Mouse (Mus musculus) embryonic facial prominence, embryonic 15.5 days (tissue): ENCODE measurements around the gene Oxa1l. TPM values are rescaled to one million over a fixed set of nuclear protein-coding genes. Genes with fewer than 3 reads are reported as not detected.

Experiments
- ATAC-seq: fragments of 200-750 bp; cut with Nextera tagmentation; 2 replicates; pipeline ENCODE4 v1.8.0; 2017; ENCODE audit warnings: low read depth, moderate TSS enrichment; ENCODE audit not compliant: insufficient number of reproducible peaks, low FRiP score, low TSS enrichment
- H3K27ac ChIP-seq: fragments of 300-500 bp; sonication (generic); replicated peaks from 2 replicates; pipeline ENCODE4 v1.5.1; 2015; ENCODE audit warnings: mild to moderate bottlenecking, inconsistent platforms
- H3K27me3 ChIP-seq: fragments of 300-500 bp; sonication (generic); 2 replicates; pipeline ENCODE4 v1.6.1; 2015; ENCODE audit warnings: inconsistent platforms
- H3K36me3 ChIP-seq: fragments of 300-500 bp; sonication (generic); 2 replicates; pipeline ENCODE4 v1.6.1; 2015; ENCODE audit warnings: mild to moderate bottlenecking, inconsistent platforms
- H3K4me1 ChIP-seq: fragments of 300-500 bp; sonication (generic); 2 replicates; pipeline ENCODE4 v1.6.1; 2015; ENCODE audit warnings: inconsistent platforms
- H3K4me2 ChIP-seq: fragments of 300-500 bp; sonication (generic); replicated peaks from 2 replicates; pipeline ENCODE4 v1.6.1; 2015; ENCODE audit warnings: mild to moderate bottlenecking, inconsistent platforms
- H3K4me3 ChIP-seq: fragments of 300-500 bp; sonication (generic); replicated peaks from 2 replicates; pipeline ENCODE4 v1.5.1; 2015; ENCODE audit warnings: mild to moderate bottlenecking, inconsistent platforms
- H3K9ac ChIP-seq: fragments of 300-500 bp; sonication (generic); 2 replicates; pipeline ENCODE4 v1.6.1; 2015; ENCODE audit warnings: inconsistent platforms
- H3K9me3 ChIP-seq: fragments of 300-500 bp; sonication (generic); replicated peaks from 2 replicates; pipeline ENCODE4 v1.6.1; 2016; ENCODE audit warnings: inconsistent platforms
- WGBS: fragments of 180-500 bp; shearing (Covaris S2); methylation state at CpG from one replicate; pipeline ENCODE4 v1.1.7; 2015; 5-methylcytosine and 5-hydroxymethylcytosine counted together
- polyA plus RNA-seq: library from polyadenylated mRNA; unstranded; fragments of >200 nt; fragmentation: Nextera tagmentation; extraction: Ambion mirVana; gene quantifications from 2 replicates; pipeline ENCODE4 v1.2.1, GENCODE M21; 2015

Gene Oxa1l
- polyA plus RNA-seq, 1 experiment from 2014 or later: 44.4 TPM

- no peak for ATAC-seq
- Histone ChIP-seq H3K4me3 (no peak overlapping the region), H3K27ac (no peak overlapping the region), H3K4me2 (no peak overlapping the region), H3K4me1 (no peaks in the 10 kb centered on the region), H3K36me3 (no peaks in the 10 kb centered on the region), H3K27me3 (no peaks in the 10 kb centered on the region), H3K9me3 (no peaks in the 10 kb centered on the region), H3K9ac (no peak overlapping the region)
- 59% methylated on average over 3 of the region's 3 CpGs for WGBS
Observed at GRCm38 (mm10) chr14:54393794-54394193, 33.2 kb downstream of the Oxa1l start.

GRCm38 (mm10) chr14:54394309-54394708, 33.7 kb downstream of the Oxa1l start:
- Histone ChIP-seq H3K27me3 (no peaks in the 10 kb centered on the region), H3K4me1 (no peaks in the 10 kb centered on the region)
- no peak for ATAC-seq

GRCm38 (mm10) chr14:54396685-54397084, 36.1 kb downstream of the Oxa1l start:
- ATAC-seq: no peak
- 78% methylated on average over 7 of the region's 7 CpGs for WGBS
- Histone ChIP-seq H3K9me3 (no peaks in the 10 kb centered on the region), H3K4me2 (no peak overlapping the region), H3K27me3 (no peaks in the 10 kb centered on the region), H3K4me3 (no peak overlapping the region), H3K36me3 (no peaks in the 10 kb centered on the region), H3K4me1 (no peaks in the 10 kb centered on the region), H3K9ac (no peak overlapping the region), H3K27ac (no peak overlapping the region)

More at GRCm38 (mm10) chr14:54394309-54394708, 33.7 kb downstream of the Oxa1l start:
- no peak overlapping the region for H3K4me2 ChIP-seq
- H3K36me3 ChIP-seq: no peaks in the 10 kb centered on the region
- no peak overlapping the region for H3K4me3 ChIP-seq
- H3K9ac ChIP-seq: no peak overlapping the region
- no peak overlapping the region for H3K27ac ChIP-seq
- H3K9me3 ChIP-seq: no peaks in the 10 kb centered on the region

- Histone ChIP-seq H3K4me3 (no peak overlapping the region), H3K36me3 (no peaks in the 10 kb centered on the region), H3K27me3 (no peaks in the 10 kb centered on the region), H3K9ac (no peak overlapping the region), H3K4me1 (no peaks in the 10 kb centered on the region), H3K27ac (no peak overlapping the region), H3K9me3 (no peaks in the 10 kb centered on the region), H3K4me2 (no peak overlapping the region)
- no peak for ATAC-seq
- WGBS: 68% methylated on average over 7 of the region's 7 CpGs
Observed at GRCm38 (mm10) chr14:54397872-54398527, 37.4 kb downstream of the Oxa1l start.

- Histone ChIP-seq H3K27me3 (no peaks in the 10 kb centered on the region), H3K4me3 (no peak overlapping the region), H3K36me3 (no peaks in the 10 kb centered on the region), H3K9ac (no peak overlapping the region), H3K27ac (no peak overlapping the region), H3K4me2 (no peak overlapping the region), H3K9me3 (no peaks in the 10 kb centered on the region), H3K4me1 (no peaks in the 10 kb centered on the region)
- ATAC-seq: no peak
- WGBS: 43% methylated on average over 7 of the region's 7 CpGs
Observed at GRCm38 (mm10) chr14:54398528-54398916, 37.9 kb downstream of the Oxa1l start.

- ATAC-seq: no peak
- Histone ChIP-seq H3K9ac (no peak overlapping the region), H3K9me3 (no peaks in the 10 kb centered on the region), H3K4me2 (no peak overlapping the region), H3K36me3 (no peaks in the 10 kb centered on the region), H3K27ac (no peak overlapping the region), H3K27me3 (no peaks in the 10 kb centered on the region), H3K4me1 (no peaks in the 10 kb centered on the region), H3K4me3 (no peak overlapping the region)
- WGBS: 36% methylated on average over 8 of the region's 8 CpGs
Observed at GRCm38 (mm10) chr14:54398921-54399382, 38.3 kb downstream of the Oxa1l start.

GRCm38 (mm10) chr14:54401723-54402122, 41.1 kb downstream of the Oxa1l start:
- 62% methylated on average over 3 of the region's 3 CpGs for WGBS
- H3K27me3 ChIP-seq: no peaks in the 10 kb centered on the region
- H3K4me2 ChIP-seq: no peak overlapping the region
- no peak for ATAC-seq
- H3K9me3 ChIP-seq: no peaks in the 10 kb centered on the region
- no peaks in the 10 kb centered on the region for H3K4me1 ChIP-seq
- no peak overlapping the region for H3K4me3 ChIP-seq
- no peak overlapping the region for H3K27ac ChIP-seq
- no peak overlapping the region for H3K9ac ChIP-seq
- H3K36me3 ChIP-seq: no peaks in the 10 kb centered on the region

- no peak overlapping the region for H3K9ac ChIP-seq
- no peaks in the 10 kb centered on the region for H3K27me3 ChIP-seq
- H3K4me3 ChIP-seq: no peak overlapping the region
- no peak for ATAC-seq
- 82% methylated on average over 25 of the region's 25 CpGs for WGBS
- no peaks in the 10 kb centered on the region for H3K36me3 ChIP-seq
- no peak overlapping the region for H3K4me2 ChIP-seq
- peaks cover 12% of the 10 kb centered on the region; the same call in 1 of the 2 replicates for H3K4me1 ChIP-seq
- no peak overlapping the region for H3K27ac ChIP-seq
- no peaks in the 10 kb centered on the region for H3K9me3 ChIP-seq
Observed at GRCm38 (mm10) chr14:54408336-54409056, 47.9 kb downstream of the Oxa1l start.

- H3K4me1 ChIP-seq: peaks cover 19% of the 10 kb centered on the region
- no peak overlapping the region for H3K4me2 ChIP-seq
Observed at GRCm38 (mm10) chr14:54409057-54409645, 48.5 kb downstream of the Oxa1l start.

GRCm38 (mm10) chr14:54409980-54410810, 49.6 kb downstream of the Oxa1l start:
- H3K36me3 ChIP-seq: no peaks in the 10 kb centered on the region
- WGBS: 38% methylated on average over 17 of the region's 17 CpGs
- no peak overlapping the region for H3K9ac ChIP-seq
- 0 out of 2 replicates have a peak, but pooled peaks cover under 1% of the 10 kb centered on the region for H3K27me3 ChIP-seq
- H3K4me2 ChIP-seq: no peak overlapping the region; the same call in 1 of the 2 replicates
- ATAC-seq: no peak
- peaks cover 25% of the 10 kb centered on the region for H3K4me1 ChIP-seq
- no peak overlapping the region for H3K4me3 ChIP-seq
- H3K27ac ChIP-seq: peak overlapping the region; percentile 51
- H3K9me3 ChIP-seq: no peaks in the 10 kb centered on the region

More at GRCm38 (mm10) chr14:54409057-54409645, 48.5 kb downstream of the Oxa1l start:
- Histone ChIP-seq H3K9me3 (no peaks in the 10 kb centered on the region), H3K27ac (no peak overlapping the region; the same call in 1 of the 2 replicates), H3K36me3 (no peaks in the 10 kb centered on the region), H3K27me3 (no peaks in the 10 kb centered on the region), H3K9ac (no peak overlapping the region), H3K4me3 (no peak overlapping the region)
- WGBS: 70% methylated on average over 7 of the region's 7 CpGs
- ATAC-seq: no peak
